Mouse (Mus musculus): ENCODE measurements at regions not wholly inside any gene's neighbourhood (a gene's known extent, or its start where the extent isn't known, plus 50 kb on each side); places are given as distances from the start of the nearest gene placed in this dataset.

DNA sequence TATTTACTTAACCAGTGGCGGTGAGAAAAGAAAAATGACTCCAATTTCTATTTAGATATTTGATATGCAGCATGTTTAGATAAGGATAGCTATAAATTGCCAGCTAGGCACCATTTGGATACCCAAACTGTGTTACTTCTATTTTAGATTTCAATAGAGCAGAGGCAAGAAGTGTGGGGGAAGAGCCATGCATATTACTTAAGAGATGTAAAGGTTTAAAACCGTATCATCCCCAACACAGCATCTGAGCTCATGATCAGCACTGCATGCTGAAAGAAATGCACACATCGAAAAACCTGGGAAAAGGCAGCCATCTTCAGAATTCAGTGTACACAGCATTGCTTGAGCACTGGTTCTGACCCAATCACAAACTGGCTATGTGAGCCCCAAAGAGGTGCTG, 59.8 kb upstream of the Ccdc190 start:
- no peak for TF ChIP-seq ZNF384 (IDR thresholded peaks at IDR 0.05; ENCODE audit: low read depth, low read length)
- no peak for TF ChIP-seq ZC3H11A (IDR thresholded peaks at IDR 0.05; ENCODE audit: borderline replicate concordance, low read depth, low read length)
